Mouse (Mus musculus) adipose tissue, adult 10 weeks (tissue): ENCODE results near the gene Cdkl3. TPM values are rescaled to one million over a fixed set of nuclear protein-coding genes. Genes with fewer than 3 reads are reported as not detected.

ENCODE experiments used
- polyA plus RNA-seq: library from polyadenylated mRNA; stranded (reverse); fragments of 350-450 nt; fragmentation: Illumina TruSeq; extraction: RNeasy Lipid Tissue Mini Kit (QIAGEN cat#74804); gene quantifications from one replicate; pipeline ENCODE4 v1.2.3, GENCODE M21; 2014; ENCODE audit warnings: low read depth, low replicate concordance

Cdkl3 gene
- 15.8 TPM for polyA plus RNA-seq

DNA sequence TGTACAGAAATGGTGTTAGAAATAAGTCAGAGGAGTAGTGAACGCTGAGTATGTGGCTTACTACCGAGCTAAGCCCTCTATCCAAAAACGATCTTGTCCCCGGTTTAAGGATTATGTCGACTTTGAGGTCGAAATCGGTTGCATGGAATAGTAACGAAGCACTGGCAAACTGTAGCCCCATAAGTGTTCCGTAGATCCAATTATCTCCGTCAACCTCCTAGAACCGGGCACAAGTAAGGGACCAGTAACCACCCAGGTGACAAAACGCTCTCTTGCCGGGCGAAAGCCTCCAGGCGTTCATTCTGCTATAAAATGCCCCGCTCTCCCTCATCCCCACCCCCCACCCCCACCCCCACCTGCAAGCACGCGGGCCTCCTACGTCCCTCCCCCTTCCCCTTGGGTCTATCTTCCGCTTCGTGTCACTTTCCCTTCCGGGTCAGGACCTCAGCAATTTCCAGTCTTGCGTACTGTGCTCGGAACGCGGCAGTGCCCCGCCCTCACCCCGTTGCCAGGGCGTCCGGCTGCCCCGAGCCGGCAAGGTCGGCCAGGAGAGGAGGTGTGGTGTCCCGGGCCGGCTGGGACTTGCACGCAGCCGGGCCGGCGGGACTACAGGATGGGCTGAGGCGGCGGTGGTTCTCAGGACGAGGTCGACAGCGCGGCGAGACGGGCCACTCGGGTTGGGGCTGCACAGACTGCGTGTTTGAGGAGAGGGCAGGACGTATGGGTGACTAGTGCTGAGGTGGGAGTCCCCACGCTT, at the start of gene Cdkl3:
Gene Cdkl3, plus strand, starts transcription at position 450 of the 757 bp plus-strand sequence.

DNA sequence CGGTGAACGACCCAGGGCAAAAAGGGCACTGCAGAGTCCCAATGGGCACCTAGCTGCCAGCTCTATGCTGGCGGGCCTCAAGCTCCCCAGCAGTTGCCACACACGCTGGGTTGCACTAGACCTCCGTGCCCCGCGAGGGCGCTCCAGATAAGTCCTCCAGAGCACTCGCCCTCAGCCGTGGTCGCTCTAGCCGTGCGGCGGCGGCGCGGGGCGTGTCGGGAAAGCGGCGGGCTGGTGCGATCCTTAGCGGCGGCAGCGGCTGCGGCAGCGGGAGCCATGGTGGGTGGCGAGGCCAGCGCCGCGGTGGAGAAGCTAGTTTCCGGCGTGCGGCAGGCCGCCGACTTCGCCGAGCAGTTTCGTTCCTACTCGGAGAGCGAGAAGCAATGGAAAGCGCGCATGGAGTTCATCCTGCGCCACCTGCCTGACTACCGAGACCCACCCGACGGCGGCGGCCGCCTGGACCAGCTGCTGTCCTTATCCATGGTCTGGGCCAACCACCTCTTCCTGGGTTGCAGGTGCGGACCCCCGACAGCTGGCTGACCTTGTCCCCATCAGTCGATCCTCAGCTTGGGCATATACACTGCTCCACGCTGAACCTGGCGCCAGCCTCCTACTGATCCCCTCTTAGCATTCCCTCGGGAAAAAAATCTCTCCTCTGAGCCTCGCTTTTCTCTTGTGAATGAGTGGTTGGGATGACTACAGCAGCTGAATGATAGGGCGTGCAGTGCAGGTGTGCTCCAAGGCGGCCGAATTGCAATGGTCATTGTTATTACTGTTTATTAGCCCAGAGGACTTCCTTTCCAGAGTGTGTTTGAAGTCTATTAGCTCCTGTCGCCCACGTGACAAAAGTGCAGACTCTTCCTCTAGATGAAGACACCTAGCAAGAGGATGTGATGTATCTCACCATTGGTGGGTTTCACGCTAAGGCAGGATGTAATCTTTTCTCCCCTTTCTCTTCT, 36.3 kb upstream of the Cdkl3 start, which contains the start of gene Cdkn2aipnl:
Gene Cdkn2aipnl, plus strand, starts transcription at position 219 of the 959 bp plus-strand sequence.

DNA sequence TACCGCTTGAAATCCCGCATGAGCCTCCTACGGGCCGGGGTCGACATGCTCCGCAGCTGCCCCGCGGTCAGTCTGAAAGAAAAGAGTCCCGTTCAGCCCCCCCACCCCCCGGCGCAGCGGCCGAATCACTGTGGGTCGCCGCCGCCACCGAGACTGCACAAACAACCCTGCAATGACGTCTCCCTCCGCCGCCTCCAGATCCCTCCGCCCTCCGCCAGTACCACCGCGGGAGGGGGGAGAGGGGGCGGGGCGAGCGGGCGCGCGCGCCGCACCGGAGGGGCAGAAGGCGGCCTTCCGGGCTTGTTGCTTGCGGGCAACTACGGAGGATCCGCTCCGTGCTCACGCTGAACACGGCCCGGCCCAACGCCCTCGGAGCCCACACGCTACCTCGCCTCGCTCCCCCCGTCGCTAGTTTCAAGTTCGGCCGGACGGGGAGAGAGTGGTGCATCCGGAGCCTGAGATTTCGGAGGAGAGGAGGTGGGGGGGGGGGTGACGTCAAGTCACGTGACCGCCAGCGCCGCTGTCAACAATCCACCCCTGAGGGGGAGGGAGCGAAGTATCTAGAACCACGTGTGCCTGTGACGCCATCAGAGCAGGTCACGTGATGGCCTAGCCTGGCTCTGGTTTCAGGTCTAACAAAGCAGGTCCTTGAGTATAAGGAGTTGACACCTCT, 3.6 kb upstream of the Cdkl3 start, which contains the start of gene Ube2b:
Gene Ube2b, minus strand, starts transcription at position 473 of the 673 bp plus-strand sequence.

DNA sequence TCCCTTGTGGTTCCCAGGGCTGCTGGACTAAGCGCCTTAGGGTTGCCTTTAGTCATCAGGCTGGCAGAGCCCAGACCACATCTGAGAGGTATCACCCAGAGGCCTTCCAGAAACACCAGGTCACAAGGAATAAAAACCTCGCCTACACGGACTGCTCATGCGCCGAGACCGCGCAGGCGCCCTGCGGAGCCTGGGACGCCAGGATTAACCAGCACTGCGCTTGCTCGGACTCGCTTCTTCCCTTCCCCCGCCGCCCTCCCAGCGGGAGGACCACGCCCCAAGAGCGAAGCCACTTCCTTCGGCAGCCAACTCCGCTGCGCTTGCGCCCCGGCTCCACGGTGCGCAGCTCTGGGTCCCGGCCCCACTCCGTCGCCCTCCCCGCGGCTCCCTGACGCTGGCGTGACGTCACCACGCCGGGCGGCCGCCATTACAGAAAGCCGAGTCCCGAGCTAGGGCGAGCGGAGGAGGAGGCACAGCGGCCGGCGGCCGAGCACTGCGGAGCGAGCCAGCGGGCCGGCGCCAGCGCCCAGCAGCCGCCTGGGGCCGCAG, 94.5 kb downstream of the Cdkl3 start, which contains the start of gene Ppp2ca:
Gene Ppp2ca, plus strand, starts transcription at position 284 of the 549 bp plus-strand sequence.

Other genes with a start within 250 kb of the Cdkl3 start
- gene Sec24a, start 240.6 kb upstream of the Cdkl3 start, polyA plus RNA-seq: 10.8 TPM
- 78.5 TPM for gene Sar1b, start 240.5 kb upstream of the Cdkl3 start, polyA plus RNA-seq
- gene Jade2, start 146.6 kb upstream of the Cdkl3 start, polyA plus RNA-seq: 14.2 TPM
- 25.2 TPM for gene Cdkn2aipnl, start 36.6 kb upstream of the Cdkl3 start, polyA plus RNA-seq
- 120 TPM for gene Ube2b, start 3.5 kb upstream of the Cdkl3 start, polyA plus RNA-seq
- gene Ppp2ca, start 94.5 kb downstream of the Cdkl3 start, polyA plus RNA-seq: 43.4 TPM
- gene Olfr1373, start 141.3 kb downstream of the Cdkl3 start, polyA plus RNA-seq: not detected
- gene Olfr1371, start 209.8 kb downstream of the Cdkl3 start, polyA plus RNA-seq: not detected
- 261 TPM for gene Skp1a, start 227.8 kb downstream of the Cdkl3 start, polyA plus RNA-seq